Mouse (Mus musculus) bone marrow macrophage, adult 2 months (primary cell): Measurements from ENCODE around the gene Emid1.

Experiments
- CTCF ChIP-seq: IDR thresholded peaks from 2 replicates; pipeline ENCODE4 v1.5.1; 2012; ENCODE audit warnings: low read depth, mild to moderate bottlenecking, low read length, moderate library complexity
- POLR2A ChIP-seq: IDR thresholded peaks from 2 replicates; pipeline ENCODE4 v1.6.1; 2012; ENCODE audit warnings: mild to moderate bottlenecking, low read depth, low read length, borderline replicate concordance

GRCm38 (mm10) chr11:5150416-5151246 is 1.4 kb downstream of the Emid1 start:
- TF ChIP-seq CTCF (no peak), POLR2A (no peak)
